Mouse (Mus musculus) heart, embryonic 11.5 days (tissue): ENCODE measurements around the gene Sft2d1. TPM values are rescaled to one million over a fixed set of nuclear protein-coding genes. Genes with fewer than 3 reads are reported as not detected.
A peak's percentile ranks its signal among the peaks of the same experiment; 100 is the strongest.

Experiments used
- ATAC-seq: fragments of 200-750 bp; cut with Nextera tagmentation; replicated peaks from 2 replicates; pipeline ENCODE4 v1.8.0; 2017; ENCODE audit warnings: moderate library complexity; ENCODE audit not compliant: insufficient number of reproducible peaks, low FRiP score, low TSS enrichment
- H3K27ac ChIP-seq: fragments of 300-500 bp; sonication (generic); 2 replicates; pipeline ENCODE4 v1.5.1; 2014; ENCODE audit warnings: mild to moderate bottlenecking, low read depth, low read length
- H3K27me3 ChIP-seq: fragments of 300-500 bp; sonication (generic); 2 replicates; pipeline ENCODE4 v1.6.1; 2014; ENCODE audit warnings: mild to moderate bottlenecking, low read length, mixed read lengths; ENCODE audit not compliant: control insufficient read depth, insufficient read depth
- H3K36me3 ChIP-seq: fragments of 300-500 bp; sonication (generic); 2 replicates; pipeline ENCODE4 v1.6.1; 2014; ENCODE audit warnings: mild to moderate bottlenecking, low read length, moderate library complexity, mixed read lengths; ENCODE audit not compliant: control insufficient read depth, insufficient read depth
- H3K4me1 ChIP-seq: fragments of 300-500 bp; sonication (generic); 2 replicates; pipeline ENCODE4 v1.6.1; 2014; ENCODE audit warnings: low read length; ENCODE audit not compliant: control insufficient read depth, insufficient read depth
- H3K4me2 ChIP-seq: fragments of 300-500 bp; sonication (generic); 2 replicates; pipeline ENCODE4 v1.6.1; 2014; ENCODE audit warnings: mild to moderate bottlenecking, moderate library complexity
- H3K4me3 ChIP-seq: fragments of 300-500 bp; sonication (generic); 2 replicates; pipeline ENCODE4 v1.5.1; 2014; ENCODE audit warnings: low read depth, low read length
- H3K9ac ChIP-seq: fragments of 300-500 bp; sonication (generic); 2 replicates; pipeline ENCODE4 v1.6.1; 2014; ENCODE audit warnings: mild to moderate bottlenecking, low read depth, low read length, moderate library complexity
- H3K9me3 ChIP-seq: fragments of 300-500 bp; sonication (generic); replicated peaks from 2 replicates; pipeline ENCODE4 v1.6.1; 2016; ENCODE audit warnings: low read length; ENCODE audit not compliant: control insufficient read depth
- WGBS: fragments of 180-500 bp; shearing (Covaris S2); extraction: QIAGEN DNeasy Blood & Tissue Kit; methylation state at CpG from one replicate; pipeline ENCODE4 v1.1.7; 2014; ENCODE audit not compliant: insufficient replicate concordance; 5-methylcytosine and 5-hydroxymethylcytosine counted together
- polyA plus RNA-seq: library from polyadenylated mRNA; unstranded; fragments of >200 nt; fragmentation: Nextera tagmentation; extraction: Ambion mirVana; gene quantifications from 2 replicates; pipeline ENCODE4 v1.2.1, GENCODE M21; 2014

The Sft2d1 gene
- polyA plus RNA-seq, 1 experiment from 2014 or later: 66.9 TPM

DNA sequence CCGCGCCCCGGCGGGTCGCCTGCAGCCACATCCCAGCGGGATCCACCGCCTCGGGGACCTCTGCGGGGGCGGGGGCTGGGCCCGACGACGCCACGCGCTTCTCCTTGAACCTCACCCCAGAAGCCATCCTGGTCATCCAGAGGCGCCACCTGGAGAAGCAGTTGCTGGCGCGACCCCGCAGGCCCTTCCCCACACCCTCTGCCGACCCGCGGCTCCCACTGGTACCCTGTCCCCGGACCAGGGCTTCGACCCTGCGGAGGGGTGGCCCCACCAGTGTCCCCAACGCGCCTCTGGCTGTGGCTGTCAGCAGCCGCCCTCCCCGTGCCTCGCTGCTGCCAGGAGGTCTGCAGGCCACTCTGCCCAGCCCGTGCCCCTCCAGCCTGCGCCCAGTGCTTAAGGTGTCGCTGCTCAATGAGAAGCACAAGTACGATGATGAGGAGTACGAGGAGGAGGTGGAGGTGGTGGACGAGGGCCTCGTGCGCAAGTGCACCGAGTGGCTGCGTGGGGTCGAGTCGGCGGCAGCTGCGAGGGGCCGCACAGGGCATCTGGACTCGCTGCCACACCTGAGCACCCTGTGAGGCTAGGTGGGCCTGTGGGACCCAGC lies 30.6 kb downstream of the Sft2d1 start:
- ATAC-seq: no peak
- Histone ChIP-seq H3K4me1 (peaks cover 10% of the 10 kb centered on the region), H3K4me3 (peak overlapping the region; percentile 52), H3K9ac (peak overlapping the region; percentile 10; the same call in 1 of the 2 replicates), H3K27ac (no peak overlapping the region), H3K27me3 (peaks cover 55% of the 10 kb centered on the region), H3K9me3 (no peaks in the 10 kb centered on the region), H3K36me3 (no peaks in the 10 kb centered on the region), H3K4me2 (peak overlapping the region; percentile 98)
- 6% methylated on average over 46 of the region's 46 CpGs for WGBS

DNA sequence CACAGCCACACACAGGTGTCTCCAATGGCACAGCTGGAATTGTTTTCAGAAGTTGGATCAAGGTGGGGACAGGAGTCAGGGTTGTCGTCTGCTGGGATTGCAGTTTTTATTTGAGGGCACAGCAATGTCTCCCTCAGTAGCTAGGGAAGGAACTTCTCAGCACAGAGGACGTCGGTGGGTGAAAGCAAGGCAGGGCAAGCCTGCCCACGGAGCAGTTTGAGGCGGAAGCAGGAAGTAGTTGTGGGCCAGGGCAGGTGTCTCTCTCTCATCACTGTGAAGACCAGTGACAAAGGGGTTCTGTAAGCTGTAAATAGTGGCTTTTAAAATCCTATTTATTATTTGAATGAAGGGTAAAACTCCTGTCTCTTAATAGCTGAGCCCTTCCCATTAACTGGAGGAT lies 31.8 kb downstream of the Sft2d1 start:
- no peak overlapping the region for H3K9ac ChIP-seq
- H3K9me3 ChIP-seq: no peaks in the 10 kb centered on the region
- WGBS: 42% methylated on average over 5 of the region's 5 CpGs
- no peak overlapping the region for H3K4me2 ChIP-seq
- H3K36me3 ChIP-seq: no peaks in the 10 kb centered on the region
- no peak for ATAC-seq
- H3K4me1 ChIP-seq: peaks cover 10% of the 10 kb centered on the region
- H3K27ac ChIP-seq: no peak overlapping the region
- H3K4me3 ChIP-seq: no peak overlapping the region
- H3K27me3 ChIP-seq: peaks cover 55% of the 10 kb centered on the region

DNA sequence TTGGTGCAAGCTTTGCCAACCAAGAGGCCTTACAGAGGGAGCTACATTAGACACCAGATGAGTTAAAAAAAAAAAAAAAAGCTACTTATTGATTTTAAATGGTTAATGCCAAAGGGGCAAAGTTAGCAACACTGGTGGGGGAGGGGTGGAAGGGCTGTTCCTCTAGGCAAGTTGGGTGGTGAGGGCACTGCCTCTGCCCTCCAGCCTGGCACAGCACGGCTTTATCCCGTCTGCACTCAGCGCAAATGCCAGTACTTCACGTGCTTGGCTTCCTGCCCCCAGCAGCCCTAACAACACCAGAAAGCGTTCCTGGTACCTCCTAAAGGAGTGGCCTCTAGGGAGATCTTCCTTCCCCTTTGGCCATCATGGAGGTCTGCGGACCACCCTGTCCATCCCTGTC lies 32.5 kb downstream of the Sft2d1 start:
- peaks cover 52% of the 10 kb centered on the region for H3K27me3 ChIP-seq
- H3K36me3 ChIP-seq: no peaks in the 10 kb centered on the region
- no peak overlapping the region for H3K4me3 ChIP-seq
- H3K9ac ChIP-seq: no peak overlapping the region
- no peaks in the 10 kb centered on the region for H3K9me3 ChIP-seq
- ATAC-seq: no peak
- WGBS: 80% methylated on average over 6 of the region's 6 CpGs
- peaks cover 10% of the 10 kb centered on the region for H3K4me1 ChIP-seq
- H3K27ac ChIP-seq: no peak overlapping the region
- no peak overlapping the region for H3K4me2 ChIP-seq

DNA sequence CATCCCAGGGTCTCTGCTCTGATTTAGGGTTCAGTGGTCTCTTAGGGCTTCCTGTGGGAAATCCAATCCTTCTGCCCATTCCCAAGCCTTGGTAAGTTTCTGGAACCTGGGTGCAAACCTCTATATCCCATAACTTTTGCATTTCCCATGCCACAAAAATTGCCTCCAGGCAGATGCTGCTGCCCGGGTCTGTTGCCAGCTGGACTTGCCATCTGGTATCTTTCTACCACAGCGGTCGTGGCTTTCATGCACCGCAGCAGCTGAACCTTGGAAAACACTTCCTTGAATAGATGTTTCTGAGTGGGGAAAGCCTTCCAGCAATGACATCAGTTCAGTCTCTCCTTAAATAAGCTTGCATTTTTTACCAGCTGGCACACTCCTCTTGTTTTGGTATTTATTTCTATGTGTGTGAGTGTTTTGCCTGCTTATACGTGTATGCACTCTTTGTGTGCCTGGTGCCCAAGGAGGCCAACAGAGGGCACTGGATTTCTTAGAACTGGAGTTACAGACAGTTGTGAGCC lies 36.9 kb downstream of the Sft2d1 start:
- H3K27me3 ChIP-seq: peaks cover 8% of the 10 kb centered on the region
- H3K27ac ChIP-seq: no peak overlapping the region
- H3K36me3 ChIP-seq: no peaks in the 10 kb centered on the region
- H3K4me1 ChIP-seq: no peaks in the 10 kb centered on the region
- ATAC-seq: no peak
- H3K4me3 ChIP-seq: no peak overlapping the region
- no peak overlapping the region for H3K9ac ChIP-seq
- H3K4me2 ChIP-seq: no peak overlapping the region
- 79% methylated on average over 5 of the region's 5 CpGs for WGBS
- no peaks in the 10 kb centered on the region for H3K9me3 ChIP-seq

DNA sequence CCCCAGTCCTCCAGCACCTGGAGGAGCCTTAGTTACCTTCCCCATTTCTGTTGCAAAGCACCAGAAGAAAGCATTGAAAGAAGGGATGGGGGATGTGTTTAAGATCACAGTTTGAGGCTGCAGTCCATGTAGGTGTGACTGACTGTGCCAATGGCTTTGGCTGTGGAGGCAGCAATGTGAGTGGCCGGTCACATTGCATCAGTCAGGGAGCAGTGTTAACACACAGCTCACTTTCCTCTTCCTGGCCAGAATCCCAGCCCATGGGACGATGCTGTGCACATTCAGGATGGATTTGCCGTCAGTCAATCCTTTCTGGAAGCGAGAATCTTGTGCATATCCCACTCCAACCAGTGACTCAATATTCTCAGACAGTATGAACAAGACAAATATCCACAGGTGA lies 38.0 kb downstream of the Sft2d1 start:
- Histone ChIP-seq H3K9me3 (no peaks in the 10 kb centered on the region), H3K4me3 (no peak overlapping the region), H3K4me1 (no peaks in the 10 kb centered on the region), H3K9ac (no peak overlapping the region), H3K36me3 (no peaks in the 10 kb centered on the region), H3K4me2 (no peak overlapping the region), H3K27ac (no peak overlapping the region), H3K27me3 (peaks cover 3% of the 10 kb centered on the region; the same call in 1 of the 2 replicates)
- 79% methylated on average over 4 of the region's 4 CpGs for WGBS
- no peak for ATAC-seq

DNA sequence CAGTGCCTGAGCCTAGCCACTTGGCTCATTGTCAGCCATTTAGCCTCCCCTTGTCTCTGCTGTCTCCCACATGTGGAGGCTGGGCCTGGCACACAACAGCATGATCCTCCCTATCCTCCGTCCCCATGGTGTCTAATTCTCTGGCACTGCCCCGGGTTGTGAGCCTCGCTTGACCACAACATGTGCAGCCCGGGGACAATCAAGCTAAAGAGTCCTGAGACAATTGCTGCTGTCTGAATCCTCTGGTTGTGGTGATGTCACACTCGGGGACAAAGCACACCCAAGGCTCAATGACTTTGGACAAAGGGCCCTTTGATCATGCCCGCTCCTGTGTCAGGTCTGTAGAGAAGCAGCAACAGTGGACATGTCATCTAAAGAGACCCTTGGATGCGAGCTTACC lies 40.2 kb downstream of the Sft2d1 start:
- Histone ChIP-seq H3K36me3 (no peaks in the 10 kb centered on the region), H3K9me3 (no peaks in the 10 kb centered on the region; the same call in 1 of the 2 replicates), H3K4me1 (no peaks in the 10 kb centered on the region), H3K27ac (no peak overlapping the region), H3K4me2 (no peak overlapping the region), H3K4me3 (no peak overlapping the region), H3K27me3 (no peaks in the 10 kb centered on the region), H3K9ac (no peak overlapping the region)
- 77% methylated on average over 7 of the region's 7 CpGs for WGBS
- no peak for ATAC-seq

DNA sequence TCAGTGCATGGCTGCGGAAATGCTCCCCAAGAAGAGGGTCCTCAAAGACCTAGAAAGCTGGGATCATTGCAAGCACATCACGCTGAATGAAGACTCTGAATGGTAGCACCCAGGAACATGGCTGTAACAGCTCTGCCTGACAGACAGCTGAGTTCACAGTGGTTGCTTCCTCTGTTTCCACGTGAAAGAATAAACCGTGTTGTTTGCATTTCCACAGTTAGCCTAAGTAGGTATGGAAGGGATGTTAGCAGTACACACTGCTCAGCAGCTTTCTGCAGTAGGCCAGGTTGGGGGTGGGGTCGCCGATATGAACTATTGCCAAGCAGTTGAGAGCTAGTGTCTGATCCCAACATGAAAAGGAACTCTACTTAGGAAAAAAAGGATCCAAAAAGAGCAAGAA lies 44.8 kb downstream of the Sft2d1 start, which contains the start of gene T2:
TSS of gene T2 (plus strand) at position 301 of the 400 bp plus-strand sequence.
- no peaks in the 10 kb centered on the region; the same call in 1 of the 2 replicates for H3K9me3 ChIP-seq
- H3K9ac ChIP-seq: no peak within 1 kb of the TSS
- H3K36me3 ChIP-seq: no peaks in the 10 kb centered on the region
- H3K4me3 ChIP-seq: no peak within 1 kb of the TSS
- no peaks in the 10 kb centered on the region for H3K27me3 ChIP-seq
- no peak for ATAC-seq
- no peak within 1 kb of the TSS for H3K27ac ChIP-seq
- H3K4me2 ChIP-seq: no peak within 1 kb of the TSS
- WGBS: 78% methylated on average over 6 of the region's 6 CpGs
- no peaks in the 10 kb centered on the region for H3K4me1 ChIP-seq

DNA sequence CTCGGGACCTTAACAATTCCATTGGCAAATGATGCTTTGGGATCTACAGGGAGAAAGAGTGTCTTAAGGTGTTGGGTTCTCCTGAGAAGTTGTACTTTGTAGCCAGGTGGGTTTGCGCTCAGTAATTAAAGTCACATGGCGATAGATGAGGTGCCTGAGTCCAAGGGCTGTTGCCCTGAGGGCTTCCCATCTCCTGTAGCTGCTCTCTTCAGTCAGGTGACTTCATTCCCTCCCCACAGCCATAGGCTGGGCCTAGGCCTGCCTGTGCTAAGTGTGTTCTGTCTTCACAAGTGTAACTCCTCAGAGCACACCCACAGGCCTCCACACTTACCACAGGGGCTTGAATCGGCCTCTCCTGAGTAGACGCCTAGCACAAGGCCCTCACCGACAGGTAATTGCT lies 46.6 kb downstream of the Sft2d1 start:
- Histone ChIP-seq H3K27ac (no peak overlapping the region), H3K9ac (no peak overlapping the region), H3K36me3 (no peaks in the 10 kb centered on the region), H3K4me3 (no peak overlapping the region), H3K27me3 (0 out of 2 replicates have a peak, but pooled peaks cover 2% of the 10 kb centered on the region), H3K4me1 (no peaks in the 10 kb centered on the region), H3K9me3 (no peaks in the 10 kb centered on the region; the same call in 1 of the 2 replicates), H3K4me2 (no peak overlapping the region)
- WGBS: 88% methylated on average over 6 of the region's 6 CpGs
- no peak for ATAC-seq

DNA sequence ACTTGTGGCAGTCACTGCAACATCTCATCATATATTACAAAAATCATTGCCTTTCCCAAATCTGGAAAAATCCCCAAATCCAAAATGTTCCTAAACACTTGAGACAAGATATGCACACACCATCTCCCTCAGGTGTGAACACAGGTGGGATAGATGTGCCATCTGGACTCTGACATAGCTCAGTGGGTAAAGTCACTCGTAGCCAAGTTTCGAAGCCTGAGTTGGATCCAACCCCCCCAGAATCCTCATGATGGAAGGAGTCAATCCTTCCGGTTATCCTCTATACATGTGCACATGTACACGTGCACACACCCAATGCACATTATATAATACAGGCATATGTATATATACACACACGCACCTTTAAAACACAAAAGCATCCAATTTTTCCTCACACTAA lies 50.0 kb downstream of the Sft2d1 start:
- Histone ChIP-seq H3K27me3 (peaks cover 2% of the 10 kb centered on the region; the same call in 1 of the 2 replicates), H3K27ac (no peak overlapping the region), H3K4me1 (no peaks in the 10 kb centered on the region), H3K9me3 (no peaks in the 10 kb centered on the region), H3K4me2 (no peak overlapping the region), H3K4me3 (no peak overlapping the region), H3K36me3 (no peaks in the 10 kb centered on the region), H3K9ac (no peak overlapping the region)
- 86% methylated on average over 5 of the region's 5 CpGs for WGBS
- ATAC-seq: no peak
